Mouse (Mus musculus) right cerebral cortex, postnatal 10 days (tissue): ENCODE results near the gene Prkar1b.

Experiments used
- DNase-seq, 2 experiments: peaks; one replicate each; pipeline ENCODE4 v3.0.0; 2021; ENCODE audit warnings: low spot score in 2 of 2

The Prkar1b gene

GRCm38 (mm10) chr5:138979840-138980239 is 170.0 kb downstream of the Prkar1b start:
- DNase-seq = no peak

- DNase-seq = no peak
These were observed 172.0 kb downstream of the Prkar1b start for GRCm38 (mm10) chr5:138977759-138978158.

GRCm38 (mm10) chr5:138974911-138975485 is 174.8 kb downstream of the Prkar1b start:
- no peak for DNase-seq

- no peak for DNase-seq
These were observed 176.3 kb downstream of the Prkar1b start for GRCm38 (mm10) chr5:138973480-138973879.

- DNase-seq = no peak
These were observed 178.4 kb downstream of the Prkar1b start for GRCm38 (mm10) chr5:138971405-138971804.

GRCm38 (mm10) chr5:138970056-138970490 is 179.7 kb downstream of the Prkar1b start:
- peak in 1 of 2 experiments; percentile 57 for DNase-seq
